Mouse (Mus musculus): ENCODE measurements around the gene Agfg1.
"Not testable (repeated sequence)": the region's sequence is repeated elsewhere in the genome, so short reads cannot be mapped to it uniquely, and the experiment has no call there.

The Agfg1 gene

DNA sequence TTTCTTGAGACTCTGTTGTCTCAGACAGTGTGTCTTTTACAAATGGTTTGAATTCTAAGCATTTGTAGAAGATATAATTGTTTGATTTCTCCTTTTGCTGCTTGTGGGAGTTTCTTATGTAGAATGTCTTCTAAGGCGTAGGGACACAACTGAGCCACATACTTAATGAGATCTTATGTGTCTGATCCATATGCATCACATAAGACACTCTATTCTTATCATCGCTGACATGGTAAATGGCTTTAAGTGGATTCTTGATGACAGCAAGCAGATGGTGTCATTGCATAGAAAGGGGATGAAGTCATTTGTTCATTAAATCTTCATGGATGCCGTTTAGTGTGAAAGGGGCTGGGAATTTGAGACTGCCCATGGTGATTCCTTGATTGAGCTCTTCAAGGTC is 66.6 kb downstream of the Agfg1 start:
- no peak for DNase-seq (ENCODE audit: low spot score in 2 of 2)

DNA sequence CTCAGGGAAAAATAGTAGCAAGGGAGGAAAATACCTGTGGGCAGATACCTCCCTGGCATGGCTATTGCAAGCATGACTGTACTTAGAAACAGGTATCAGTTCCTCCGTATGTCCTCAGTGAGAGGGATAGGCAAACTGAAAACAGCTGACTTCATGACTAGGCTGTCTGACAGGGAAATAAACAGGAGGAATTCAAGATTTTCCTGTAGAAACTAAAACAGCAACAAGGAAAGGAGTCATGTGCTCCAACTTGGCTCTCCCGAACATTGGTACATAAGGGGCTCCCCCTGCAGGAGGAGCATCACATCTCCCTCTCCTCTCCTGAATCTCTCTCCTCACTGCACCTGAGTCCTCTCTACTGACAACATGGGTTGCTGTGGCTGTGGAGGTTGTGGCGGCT is 73.7 kb downstream of the Agfg1 start, which contains the start of gene A030005L19Rik:
A030005L19Rik (plus strand) TSS at position 301 of the 400 bp plus-strand sequence.
- no peak for DNase-seq (ENCODE audit: low spot score in 2 of 2)

GRCm38 (mm10) chr1:82913434-82913833 is 74.2 kb downstream of the Agfg1 start:
- DNase-seq (ENCODE audit: low spot score in 2 of 2) = not testable (repeated sequence)

DNA sequence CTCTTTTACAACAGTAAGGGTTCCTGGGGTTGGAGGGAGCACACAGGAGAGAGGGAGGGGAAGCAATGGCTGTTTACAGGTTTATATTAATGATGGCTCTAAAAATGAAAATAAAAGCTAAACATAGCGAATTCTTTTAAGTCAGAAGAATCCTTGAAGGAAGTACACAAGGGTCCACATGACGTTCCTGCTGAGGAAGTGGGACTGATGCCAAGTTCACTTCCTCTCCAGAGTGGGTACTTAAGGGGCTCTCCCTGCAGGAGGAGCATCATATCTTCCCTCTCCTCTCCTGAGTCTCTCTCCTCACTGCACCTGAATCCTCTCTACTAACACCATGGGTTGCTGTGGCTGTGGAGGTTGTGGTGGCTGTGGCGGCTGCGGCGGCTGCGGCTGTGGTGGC is 85.4 kb downstream of the Agfg1 start, which contains the start of gene A030014E15Rik:
A030014E15Rik (plus strand) TSS at position 268 of the 400 bp plus-strand sequence.
- DNase-seq (ENCODE audit: low spot score in 2 of 2) = no peak

- not testable (repeated sequence) for DNase-seq (ENCODE audit: low spot score in 2 of 2)
Measured at GRCm38 (mm10) chr1:82930558-82930957, 91.3 kb downstream of the Agfg1 start.

DNA sequence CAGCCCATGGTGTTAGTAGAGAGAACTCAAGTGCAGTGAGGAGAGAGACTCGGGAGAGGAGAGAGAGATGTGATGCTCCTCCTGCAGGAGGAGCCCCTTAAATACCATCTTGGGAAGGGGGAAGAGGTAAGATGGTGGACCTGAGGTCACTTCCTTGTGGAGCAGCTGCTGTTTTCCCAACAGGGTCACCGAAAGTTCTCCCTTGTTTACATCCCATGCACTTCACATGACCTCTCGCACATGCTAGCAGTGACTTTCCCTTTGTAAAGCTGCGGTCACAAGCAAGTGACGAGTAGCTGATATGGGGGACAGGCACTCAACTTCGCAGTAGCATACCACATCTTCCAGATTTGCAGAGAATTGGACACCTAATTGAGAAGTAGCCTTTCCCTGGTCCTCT is 92.0 kb downstream of the Agfg1 start, which contains the start of gene Gm6217:
Gm6217 (minus strand) TSS at position 74 of the 400 bp plus-strand sequence.
- not testable (repeated sequence) for DNase-seq (ENCODE audit: low spot score in 2 of 2)

DNA sequence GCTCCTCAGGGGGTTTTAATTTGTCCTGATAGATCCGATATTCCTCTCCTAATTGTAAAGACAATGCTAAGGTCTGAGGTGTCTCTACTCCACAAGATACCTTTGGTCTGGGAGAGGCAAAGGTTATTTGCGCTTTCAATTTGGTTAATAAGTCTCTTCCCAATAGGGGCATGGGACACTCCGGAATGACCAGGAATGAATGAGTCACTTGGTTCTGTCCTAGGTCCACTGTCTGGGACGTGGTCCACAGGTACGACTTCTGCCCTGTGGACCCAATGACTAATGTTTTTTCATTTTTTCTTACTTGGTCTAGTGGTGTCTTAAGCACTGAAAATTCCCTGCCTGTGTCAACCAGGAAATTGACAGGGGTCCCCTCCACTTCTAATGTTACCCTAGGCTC is 99.4 kb downstream of the Agfg1 start:
- DNase-seq (ENCODE audit: low spot score in 2 of 2) = no peak

DNA sequence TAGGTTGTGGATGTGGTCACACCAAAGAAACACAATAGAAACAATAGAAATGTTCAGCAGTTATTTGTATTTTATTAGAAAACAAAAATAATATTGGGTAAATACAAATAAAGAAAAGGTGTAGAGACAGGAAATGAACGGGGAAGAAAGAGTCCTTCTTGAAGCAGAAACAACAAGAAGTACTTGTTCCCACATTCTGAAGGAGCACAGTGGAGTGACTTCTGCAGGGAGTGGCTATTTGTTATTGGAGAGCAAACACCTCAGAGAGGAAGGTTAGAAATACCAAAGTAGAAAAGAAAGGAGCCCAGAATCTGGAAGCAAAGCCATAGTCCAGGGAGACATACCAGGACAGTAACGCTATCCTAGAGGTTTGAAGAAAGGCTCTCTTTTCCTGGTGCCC is 103.2 kb downstream of the Agfg1 start:
- not testable (repeated sequence) for DNase-seq (ENCODE audit: low spot score in 2 of 2)

DNA sequence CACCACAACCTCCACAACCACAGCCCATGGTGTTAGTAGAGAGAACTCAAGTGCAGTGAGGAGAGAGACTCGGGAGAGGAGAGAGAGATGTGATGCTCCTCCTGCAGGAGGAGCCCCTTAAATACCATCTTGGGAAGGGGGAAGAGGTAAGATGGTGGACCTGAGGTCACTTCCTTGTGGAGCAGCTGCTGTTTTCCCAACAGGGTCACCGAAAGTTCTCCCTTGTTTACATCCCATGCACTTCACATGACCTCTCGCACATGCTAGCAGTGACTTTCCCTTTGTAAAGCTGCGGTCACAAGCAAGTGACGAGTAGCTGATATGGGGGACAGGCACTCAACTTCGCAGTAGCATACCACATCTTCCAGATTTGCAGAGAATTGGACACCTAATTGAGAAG is 104.0 kb downstream of the Agfg1 start, which contains the start of gene A030003K21Rik:
A030003K21Rik (minus strand) TSS at position 94 of the 400 bp plus-strand sequence.
- not testable (repeated sequence) for DNase-seq (ENCODE audit: low spot score in 2 of 2)

GRCm38 (mm10) chr1:82946029-82946428 is 106.7 kb downstream of the Agfg1 start:
- DNase-seq (ENCODE audit: low spot score in 2 of 2) = not testable (repeated sequence)

GRCm38 (mm10) chr1:82948601-82949000 is 109.3 kb downstream of the Agfg1 start:
- DNase-seq (ENCODE audit: low spot score in 2 of 2) = no peak
